Mouse (Mus musculus): ENCODE measurements around the gene Leo1. TPM values are rescaled to one million over a fixed set of nuclear protein-coding genes. Genes with fewer than 3 reads are reported as not detected.

Gene Leo1
- polyA plus RNA-seq, 1 experiment from 2014 or later: 31.4 TPM

DNA sequence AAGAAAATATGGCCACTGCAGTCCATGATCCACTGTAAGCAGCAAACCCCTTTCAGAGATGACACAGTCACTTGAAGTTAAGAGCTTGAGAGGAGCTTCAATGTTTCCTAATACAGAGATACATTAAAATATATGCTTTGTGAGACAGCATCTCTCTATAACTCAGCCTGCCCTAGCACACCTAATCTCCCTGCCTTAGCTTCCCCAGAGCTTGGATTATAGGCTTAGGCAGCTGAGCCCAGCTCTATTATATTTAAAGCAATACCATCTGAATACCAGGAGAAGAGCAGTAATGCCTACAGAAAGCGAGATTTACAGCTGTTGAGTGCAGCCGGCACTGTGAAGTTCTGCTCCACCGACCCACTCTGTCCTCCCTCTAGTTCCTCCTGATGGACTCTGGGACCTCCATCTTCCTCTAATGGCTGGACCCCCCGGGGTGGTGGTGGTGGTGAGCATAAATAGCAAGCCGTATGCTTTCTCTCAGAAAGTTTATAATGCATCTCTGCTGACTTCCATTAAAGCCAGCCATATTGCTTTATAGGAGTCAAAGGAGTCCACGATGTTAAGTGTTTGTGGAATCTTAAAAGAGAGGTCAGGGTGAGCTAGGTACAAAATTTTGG is 30.3 kb upstream of the Leo1 start:
- no peak overlapping the region for H3K4me2 ChIP-seq (ENCODE audit: low read length)
- H3K36me3 ChIP-seq (ENCODE audit: insufficient read depth, low read length): no peaks in the 10 kb centered on the region
- no peak overlapping the region for H3K9ac ChIP-seq (ENCODE audit: low read depth, low read length)
- no peak overlapping the region for H3K4me3 ChIP-seq (replicated peaks; ENCODE audit: low read depth, low read length)
- ATAC-seq (replicated peaks; ENCODE audit: low FRiP score, low read depth): no peak
- H3K9me3 ChIP-seq (replicated peaks; ENCODE audit: low read length): no peaks in the 10 kb centered on the region
- TF ChIP-seq CTCF (IDR thresholded peaks at IDR 0.05; ENCODE audit: low read depth): no peak
- 47% methylated on average over 6 of the region's 6 CpGs for WGBS
- peak; percentile 25 for DNase-seq (ENCODE audit: low spot score)
- no peaks in the 10 kb centered on the region for H3K4me1 ChIP-seq (replicated peaks; ENCODE audit: insufficient read depth, low read length)
- H3K27ac ChIP-seq: no peak overlapping the region
- H3K27me3 ChIP-seq (ENCODE audit: insufficient read depth, low read length): no peaks in the 10 kb centered on the region

DNA sequence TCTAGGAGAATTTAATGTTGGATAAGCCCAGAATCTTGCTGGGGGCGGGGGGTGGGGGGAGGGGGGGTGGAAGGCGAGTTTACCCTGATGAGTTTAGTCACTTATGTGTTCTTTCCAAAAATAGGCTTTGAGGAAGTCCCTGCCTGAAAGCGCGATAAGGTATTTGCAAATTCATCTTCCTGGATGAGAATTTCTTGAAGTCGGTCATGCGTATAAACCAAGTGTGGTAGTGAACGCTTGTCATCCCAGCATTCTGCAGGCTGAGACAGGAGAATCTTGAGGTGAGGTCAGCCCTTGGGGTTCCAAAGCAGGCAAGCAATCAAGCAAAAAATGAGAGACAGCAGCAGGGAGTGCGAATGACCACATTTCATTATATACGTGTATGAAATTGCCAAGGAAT is 29.7 kb upstream of the Leo1 start:
- H3K27me3 ChIP-seq (ENCODE audit: insufficient read depth, low read length): no peaks in the 10 kb centered on the region
- no peak overlapping the region for H3K9ac ChIP-seq (ENCODE audit: low read depth, low read length)
- WGBS: 70% methylated on average over 9 of the region's 9 CpGs
- H3K27ac ChIP-seq: no peak overlapping the region
- TF ChIP-seq CTCF (IDR thresholded peaks at IDR 0.05; ENCODE audit: low read depth): no peak
- H3K4me2 ChIP-seq (ENCODE audit: low read length): no peak overlapping the region
- H3K4me1 ChIP-seq (replicated peaks; ENCODE audit: insufficient read depth, low read length): no peaks in the 10 kb centered on the region
- H3K36me3 ChIP-seq (ENCODE audit: insufficient read depth, low read length): no peaks in the 10 kb centered on the region
- H3K4me3 ChIP-seq (replicated peaks; ENCODE audit: low read depth, low read length): no peak overlapping the region
- DNase-seq (ENCODE audit: low spot score): no peak
- no peak for ATAC-seq (replicated peaks; ENCODE audit: low FRiP score, low read depth)
- H3K9me3 ChIP-seq (replicated peaks; ENCODE audit: low read length): no peaks in the 10 kb centered on the region

- Histone ChIP-seq H3K4me3 (replicated peaks; ENCODE audit: low read depth, low read length) (no peak overlapping the region), H3K36me3 (ENCODE audit: insufficient read depth, low read length) (no peaks in the 10 kb centered on the region), H3K9ac (ENCODE audit: low read depth, low read length) (no peak overlapping the region), H3K4me1 (replicated peaks; ENCODE audit: insufficient read depth, low read length) (no peaks in the 10 kb centered on the region), H3K27me3 (ENCODE audit: insufficient read depth, low read length) (no peaks in the 10 kb centered on the region), H3K27ac (no peak overlapping the region), H3K9me3 (replicated peaks; ENCODE audit: low read length) (no peaks in the 10 kb centered on the region), H3K4me2 (ENCODE audit: low read length) (no peak overlapping the region)
- DNase-seq (ENCODE audit: low spot score) (no peak), ATAC-seq (replicated peaks; ENCODE audit: low FRiP score, low read depth) (no peak)
- TF ChIP-seq CTCF (IDR thresholded peaks at IDR 0.05; ENCODE audit: low read depth): no peak
- 66% methylated on average over 5 of the region's 5 CpGs for WGBS
Measured at GRCm38 (mm10) chr9:75413206-75413605, 28.1 kb upstream of the Leo1 start.

DNA sequence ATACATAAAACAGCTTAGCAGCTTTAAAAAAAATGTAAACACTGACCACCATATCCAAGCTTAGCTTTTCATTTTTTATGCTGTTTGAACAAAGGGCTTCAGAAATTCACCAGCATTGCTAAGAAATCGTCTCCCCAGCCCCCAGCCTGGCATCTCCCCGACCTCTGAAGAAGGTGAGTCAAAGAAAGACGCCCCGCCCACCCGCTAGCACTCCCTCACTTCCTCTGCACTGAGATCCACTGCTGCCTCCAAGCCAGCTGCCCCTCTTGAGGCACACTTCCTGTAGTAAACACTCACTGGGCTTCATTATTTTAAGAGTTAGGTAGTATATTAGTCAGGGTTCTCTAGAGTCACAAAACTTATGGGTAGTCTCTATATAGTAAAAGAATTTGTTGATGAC is 27.1 kb upstream of the Leo1 start:
- 29% methylated on average over 5 of the region's 5 CpGs for WGBS
- no peak overlapping the region for H3K4me3 ChIP-seq (replicated peaks; ENCODE audit: low read depth, low read length)

GRCm38 (mm10) chr9:75422251-75422691 is 19.1 kb upstream of the Leo1 start:
- DNase-seq (ENCODE audit: low spot score) (no peak), ATAC-seq (replicated peaks; ENCODE audit: low FRiP score, low read depth) (no peak)
- no peak overlapping the region for H3K27ac ChIP-seq
- TF ChIP-seq CTCF (IDR thresholded peaks at IDR 0.05; ENCODE audit: low read depth): no peak
- H3K36me3 ChIP-seq (ENCODE audit: insufficient read depth, low read length): no peaks in the 10 kb centered on the region
- no peaks in the 10 kb centered on the region for H3K27me3 ChIP-seq (ENCODE audit: insufficient read depth, low read length)
- WGBS: 91% methylated on average over 3 of the region's 3 CpGs
- no peak overlapping the region for H3K4me2 ChIP-seq (ENCODE audit: low read length)
- H3K4me1 ChIP-seq (replicated peaks; ENCODE audit: insufficient read depth, low read length): no peaks in the 10 kb centered on the region
- H3K9me3 ChIP-seq (replicated peaks; ENCODE audit: low read length): no peaks in the 10 kb centered on the region
- no peak overlapping the region for H3K4me3 ChIP-seq (replicated peaks; ENCODE audit: low read depth, low read length)
- H3K9ac ChIP-seq (ENCODE audit: low read depth, low read length): no peak overlapping the region

More for the DNA sequence above, 27.1 kb upstream of the Leo1 start:
- H3K36me3 ChIP-seq (ENCODE audit: insufficient read depth, low read length): no peaks in the 10 kb centered on the region
- DNase-seq (ENCODE audit: low spot score) (peak; percentile 36), ATAC-seq (replicated peaks; ENCODE audit: low FRiP score, low read depth) (no peak)
- H3K27me3 ChIP-seq (ENCODE audit: insufficient read depth, low read length): no peaks in the 10 kb centered on the region
- no peak overlapping the region for H3K27ac ChIP-seq
- H3K9me3 ChIP-seq (replicated peaks; ENCODE audit: low read length): no peaks in the 10 kb centered on the region
- no peak overlapping the region for H3K9ac ChIP-seq (ENCODE audit: low read depth, low read length)
- no peaks in the 10 kb centered on the region for H3K4me1 ChIP-seq (replicated peaks; ENCODE audit: insufficient read depth, low read length)
- TF ChIP-seq CTCF (IDR thresholded peaks at IDR 0.05; ENCODE audit: low read depth): no peak
- no peak overlapping the region for H3K4me2 ChIP-seq (ENCODE audit: low read length)

DNA sequence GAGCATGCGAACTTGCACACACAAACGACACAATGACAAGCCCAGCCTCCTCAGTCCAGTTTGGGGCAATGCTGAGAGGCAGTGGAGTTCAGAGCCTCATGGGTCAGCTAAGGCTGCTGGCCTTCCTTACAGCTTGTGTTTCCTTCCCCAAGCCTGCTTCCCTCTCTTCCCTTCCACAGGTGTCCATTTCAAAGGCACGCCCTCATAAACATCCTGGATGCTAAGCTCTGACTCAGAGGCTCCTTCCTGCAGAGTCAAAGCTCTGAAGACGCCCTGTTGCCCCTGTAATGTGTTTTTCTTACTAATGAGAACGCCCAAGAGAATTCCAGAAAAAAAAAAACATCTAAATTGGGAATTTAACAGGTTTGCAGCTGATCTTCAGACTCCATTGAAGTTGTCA is 17.6 kb upstream of the Leo1 start:
- DNase-seq (ENCODE audit: low spot score) (peak; percentile 54), ATAC-seq (replicated peaks; ENCODE audit: low FRiP score, low read depth) (no peak)
- Histone ChIP-seq H3K4me2 (ENCODE audit: low read length) (no peak overlapping the region), H3K27ac (peak overlapping the region; percentile 19; the same call in 1 of the 2 replicates), H3K9me3 (replicated peaks; ENCODE audit: low read length) (no peaks in the 10 kb centered on the region), H3K4me1 (replicated peaks; ENCODE audit: insufficient read depth, low read length) (no peaks in the 10 kb centered on the region), H3K9ac (ENCODE audit: low read depth, low read length) (no peak overlapping the region), H3K27me3 (ENCODE audit: insufficient read depth, low read length) (no peaks in the 10 kb centered on the region), H3K4me3 (replicated peaks; ENCODE audit: low read depth, low read length) (no peak overlapping the region), H3K36me3 (ENCODE audit: insufficient read depth, low read length) (no peaks in the 10 kb centered on the region)
- 46% methylated on average over 5 of the region's 5 CpGs for WGBS
- no peak for TF ChIP-seq CTCF (IDR thresholded peaks at IDR 0.05; ENCODE audit: low read depth)

Data from kidney, postnatal 0 days (tissue).